Mouse (Mus musculus) liver, embryonic 14.5 days (tissue): ENCODE measurements at regions not wholly inside any gene's neighbourhood (a gene's known extent, or its start where the extent isn't known, plus 50 kb on each side); places are given as distances from the start of the nearest gene placed in this dataset.

Experiments
- CTCF ChIP-seq: IDR thresholded peaks from 2 replicates; pipeline ENCODE4 v1.5.1; 2016; ENCODE audit warnings: antibody characterized with exemption, low read depth, control low read depth
- EP300 ChIP-seq: IDR thresholded peaks from 2 replicates; pipeline ENCODE4 v1.6.1; 2016; ENCODE audit warnings: antibody characterized with exemption, low read depth

- TF ChIP-seq CTCF (no peak), EP300 (no peak)
These were observed 114.5 kb downstream of the Adcyap1 start for GRCm38 (mm10) chr17:93313310-93313688.
